ENCODE assay signal across 12 mouse cellular contexts in genomic region chr11:89145281-89145945, GRCm38 (mm10).
DNase-seq lines count a peak whose midpoint lies in the region; ATAC-seq and TF ChIP-seq lines count a peak whose summit lies in the region.
"Had no signal": no experiment of that assay in that cellular context is flagged by ENCODE, and none has a peak within 500 bp of the region (broad histone marks: within the 10 kb centered on the region; RNA-seq: fewer than 3 reads in every experiment).

No protein-coding gene starts in this region.

- in situ Hi-C loops in CH12.LX (cut with MboI; ENCODE audit: low pct_ligation_motif_present, low pct_unique_long_range_greater_than_20kb, low sequenced_read_pairs), result no loop called here

- peaks cover 13% of the 10 kb centered on the region for H3K4me1 ChIP-seq in kidney, embryonic 14.5 days (ENCODE audit: control insufficient read depth, insufficient read depth, low read length)
- H3K4me1 ChIP-seq in CH12.LX (ENCODE audit: control insufficient read depth in 1 of 2, insufficient read depth in 2 of 2), result peaks cover 10 to 22% of the 10 kb centered on the region in 2 experiments
- H3K4me1 ChIP-seq in limb, embryonic 10.5 days, result peaks cover 17% of the 10 kb centered on the region
- H3K4me1 ChIP-seq: stomach, embryonic 15.5 days had no signal

- 32% methylated on average over 19 of the region's 19 CpGs for WGBS in kidney, embryonic 14.5 days
- 56% methylated on average over 19 of the region's 19 CpGs for WGBS in limb, embryonic 10.5 days

- peak; percentile 13 to 17 for DNase-seq in cerebellum, postnatal 25 days
- no peak for DNase-seq in cerebellum, adult 9-10 months
- DNase-seq in kidney, adult 18-20 months, result no peak
- peak; percentile 28 for DNase-seq in CH12.LX (ENCODE audit: extremely low read depth)
- DNase-seq in limb, embryonic 10.5 days (ENCODE audit: low spot score), result peak; percentile 33
- no peak for DNase-seq in right cerebral cortex, postnatal 25 days
- DNase-seq: forebrain, postnatal 0 days had no signal

- H3K36me3 ChIP-seq in kidney, embryonic 14.5 days (ENCODE audit: control insufficient read depth, insufficient read depth, low read length), result no peaks in the 10 kb centered on the region
- no peaks in the 10 kb centered on the region for H3K36me3 ChIP-seq in CH12.LX (replicated peaks in 1 of 2; ENCODE audit: control insufficient read depth in 1 of 2, insufficient read depth in 1 of 2, low read length in 1 of 2)
- no peaks in the 10 kb centered on the region for H3K36me3 ChIP-seq in limb, embryonic 10.5 days
- H3K36me3 ChIP-seq: hindbrain, embryonic 12.5 days; liver, embryonic 12.5 days; stomach, embryonic 15.5 days had no signal

- dilution Hi-C loops in CH12.LX (cut with MboI; ENCODE audit: extremely low pct_ligation_motif_present, extremely low pct_unique_long_range_greater_than_20kb, low sequenced_read_pairs), result no loop called here

- no peak overlapping the region for H3K9ac ChIP-seq in kidney, embryonic 14.5 days (ENCODE audit: low read depth, low read length)
- no peak overlapping the region for H3K9ac ChIP-seq in CH12.LX (ENCODE audit: insufficient read depth, low read depth)
- H3K9ac ChIP-seq: forebrain, postnatal 0 days; hindbrain, embryonic 12.5 days; liver, embryonic 12.5 days; stomach, embryonic 15.5 days had no signal

- no peak for TF ChIP-seq EP300 in CH12.LX (IDR thresholded peaks at IDR 0.05; ENCODE audit: low read length)

- H3K27ac ChIP-seq in kidney, embryonic 14.5 days (ENCODE audit: low read depth, low read length), result no peak overlapping the region
- H3K27ac ChIP-seq in CH12.LX (ENCODE audit: insufficient read depth, low read depth), result no peak overlapping the region
- H3K27ac ChIP-seq in limb, embryonic 10.5 days, result no peak overlapping the region
- H3K27ac ChIP-seq: hindbrain, embryonic 12.5 days; liver, embryonic 12.5 days; stomach, embryonic 15.5 days had no signal

- H3K79me2 ChIP-seq in CH12.LX (replicated peaks; ENCODE audit: control insufficient read depth, extremely low read depth, insufficient read depth, poor library complexity, severe bottlenecking), result no peaks in the 10 kb centered on the region

- no peak for TF ChIP-seq RAD21 in CH12.LX (IDR thresholded peaks at IDR 0.05; ENCODE audit: low read depth, low read length)

- TF ChIP-seq CTCF in CH12.LX (conservative IDR thresholded peaks at IDR 0.05 in 1 of 2, IDR thresholded peaks at IDR 0.05 in 1 of 2; ENCODE audit: low read depth in 2 of 2, low read length in 2 of 2), result no peak

- 0 out of 2 replicates have a peak overlapping the region, but pooled peaks have one; percentile 8 for H3K4me2 ChIP-seq in kidney, embryonic 14.5 days (replicated peaks; ENCODE audit: low read depth, low read length)
- peak overlapping the region; percentile 41 for H3K4me2 ChIP-seq in CH12.LX (ENCODE audit: insufficient read depth, low read depth, poor library complexity, severe bottlenecking)
- H3K4me2 ChIP-seq: hindbrain, embryonic 12.5 days; liver, embryonic 12.5 days; stomach, embryonic 15.5 days had no signal

- no peaks in the 10 kb centered on the region for H3K9me3 ChIP-seq in kidney, embryonic 14.5 days (ENCODE audit: control insufficient read depth, low read length)
- H3K9me3 ChIP-seq in CH12.LX (replicated peaks; ENCODE audit: low read length), result peaks cover 4% of the 10 kb centered on the region
- no peaks in the 10 kb centered on the region for H3K9me3 ChIP-seq in limb, embryonic 10.5 days (replicated peaks)
- H3K9me3 ChIP-seq: hindbrain, embryonic 12.5 days; liver, embryonic 12.5 days; stomach, embryonic 15.5 days had no signal

- H3K4me3 ChIP-seq in kidney, embryonic 14.5 days (ENCODE audit: low read length), result no peak overlapping the region
- H3K4me3 ChIP-seq in CH12.LX (replicated peaks in 1 of 3; ENCODE audit: low read depth in 2 of 3, low read length in 2 of 3, poor library complexity in 1 of 3), result peak overlapping the region in 1 of 3 experiments; percentile 8
- no peak overlapping the region for H3K4me3 ChIP-seq in limb, embryonic 10.5 days
- H3K4me3 ChIP-seq: hindbrain, embryonic 12.5 days; liver, embryonic 12.5 days; stomach, embryonic 15.5 days had no signal

- H3K27me3 ChIP-seq in kidney, embryonic 14.5 days (ENCODE audit: control insufficient read depth, insufficient read depth, low read length), result no peaks in the 10 kb centered on the region
- H3K27me3 ChIP-seq in CH12.LX (replicated peaks), result peaks cover 1% of the 10 kb centered on the region
- H3K27me3 ChIP-seq in limb, embryonic 10.5 days (ENCODE audit: low read depth, poor library complexity, severe bottlenecking), result no peaks in the 10 kb centered on the region
- H3K27me3 ChIP-seq: hindbrain, embryonic 12.5 days; stomach, embryonic 15.5 days had no signal

- peak; percentile 71 for ATAC-seq in kidney, embryonic 14.5 days (ENCODE audit: low FRiP score, low TSS enrichment)
- ATAC-seq in monocyte, adult 5-6 weeks (replicated peaks; ENCODE audit: insufficient number of reproducible peaks, low FRiP score, low TSS enrichment, poor library complexity, severe bottlenecking), result no peak
- ATAC-seq: forebrain, postnatal 0 days; liver, embryonic 12.5 days had no signal

- no peak for TF ChIP-seq POLR2A in CH12.LX (IDR thresholded peaks at IDR 0.05; ENCODE audit: low read depth, low read length)

TF ChIP-seq in CH12.LX, 34 proteins besides CTCF, POLR2A, EP300 and RAD21:
- TF ChIP-seq BHLHE40 (IDR thresholded peaks at IDR 0.05; ENCODE audit: low read depth, low read length), result peak; percentile 41; the same call in 1 of the 2 replicates
- TF ChIP-seq MEF2A (IDR thresholded peaks at IDR 0.05; ENCODE audit: borderline replicate concordance, low read depth, low read length), result no peak
- TF ChIP-seq MAX (IDR thresholded peaks at IDR 0.05; ENCODE audit: low read length), result peak; percentile 35; the same call in 1 of the 2 replicates
- 0 out of 2 replicates have a peak, but pooled peaks have one; percentile 25 for TF ChIP-seq MXI1 (IDR thresholded peaks at IDR 0.05; ENCODE audit: low read depth, low read length)
- peak; percentile 19; the same call in 1 of the 2 replicates for TF ChIP-seq ELF1 (IDR thresholded peaks at IDR 0.05; ENCODE audit: low read depth, low read length)

Comparison
In these comparisons a context has a peak if more than half of its experiments do, and no peak if none do; other contexts are left out.
1. DNase-seq: peak in cerebellum, postnatal 25 days (2 of 2), CH12.LX (single experiment) and limb, embryonic 10.5 days (single experiment); none in cerebellum, adult 9-10 months (single experiment), kidney, adult 18-20 months (single experiment) and right cerebral cortex, postnatal 25 days (single experiment).